ENCODE assay signal across 8 mouse cellular contexts in genomic region chr4:115784769-115785510, GRCm38 (mm10). TPM values are rescaled to one million over a fixed set of nuclear protein-coding genes. Genes with fewer than 3 reads are reported as not detected.
DNase-seq lines count a peak whose midpoint lies in the region; ATAC-seq and TF ChIP-seq lines count a peak whose summit lies in the region.

Gene Atpaf1, plus strand, starts transcription at chr4:115784812.

- H3K27me3 ChIP-seq in C2C12 (ENCODE audit: control insufficient read depth, insufficient read depth, insufficient read length): no peaks in the 10 kb centered on the region
- no peaks in the 10 kb centered on the region for H3K27me3 ChIP-seq in heart, embryonic 10.5 days (ENCODE audit: insufficient read depth, poor library complexity, severe bottlenecking)
- no peaks in the 10 kb centered on the region for H3K27me3 ChIP-seq in kidney, embryonic 15.5 days

- peaks cover 3% of the 10 kb centered on the region; the same call in 1 of the 2 replicates for H3K4me1 ChIP-seq in embryonic fibroblast, embryonic 13.5 days (ENCODE audit: control insufficient read depth, insufficient read depth, low read length)
- peaks cover 24% of the 10 kb centered on the region; the same call in 1 of the 2 replicates for H3K4me1 ChIP-seq in heart, embryonic 10.5 days
- H3K4me1 ChIP-seq in kidney, embryonic 15.5 days: peaks cover 14% of the 10 kb centered on the region

- H3K79me2 ChIP-seq in C2C12 (ENCODE audit: control insufficient read depth, insufficient read depth): no peaks in the 10 kb centered on the region

- TF ChIP-seq CTCF in C2C12 (IDR thresholded peaks at IDR 0.05; ENCODE audit: control insufficient read depth, insufficient read depth, insufficient read length): no peak
- no peak for TF ChIP-seq CTCF in embryonic fibroblast, embryonic 13.5 days (IDR thresholded peaks at IDR 0.05; ENCODE audit: borderline replicate concordance, insufficient read depth, low read length)

- H3K36me3 ChIP-seq in C2C12 (ENCODE audit: control insufficient read depth, insufficient read depth): peaks cover 12% of the 10 kb centered on the region
- peaks cover 15% of the 10 kb centered on the region for H3K36me3 ChIP-seq in heart, embryonic 10.5 days
- H3K36me3 ChIP-seq in kidney, embryonic 15.5 days: peaks cover 26% of the 10 kb centered on the region

- WGBS in heart, embryonic 10.5 days: under 1% methylated on average over 69 of the region's 69 CpGs
- under 1% methylated on average over 69 of the region's 69 CpGs for WGBS in kidney, embryonic 15.5 days

- peak within 1 kb of the TSS; percentile 75 for H3ac ChIP-seq in C2C12 (ENCODE audit: control insufficient read depth, insufficient read length, low read depth)

- H3K4me3 ChIP-seq in C2C12 (ENCODE audit: insufficient read depth, poor library complexity, severe bottlenecking): peak within 1 kb of the TSS; percentile 53
- peak within 1 kb of the TSS; percentile 69 for H3K4me3 ChIP-seq in embryonic fibroblast, embryonic 13.5 days (ENCODE audit: insufficient read depth, low read length)
- H3K4me3 ChIP-seq in heart, embryonic 10.5 days: peak within 1 kb of the TSS; percentile 87
- H3K4me3 ChIP-seq in kidney, embryonic 15.5 days (replicated peaks): peak within 1 kb of the TSS; percentile 83

- TF ChIP-seq POLR2A in embryonic fibroblast, embryonic 13.5 days (IDR thresholded peaks at IDR 0.05; ENCODE audit: low read depth, low read length): peak; percentile 61; the same call in 1 of the 2 replicates

- peak within 1 kb of the TSS; percentile 79 for H3K9ac ChIP-seq in kidney, embryonic 15.5 days

- no peaks in the 10 kb centered on the region for H3K79me3 ChIP-seq in C2C12 (ENCODE audit: low read depth)

- no peak within 1 kb of the TSS for H3K27ac ChIP-seq in embryonic fibroblast, embryonic 13.5 days (ENCODE audit: insufficient read depth, low read length)
- peak within 1 kb of the TSS; percentile 96 for H3K27ac ChIP-seq in heart, embryonic 10.5 days
- peak within 1 kb of the TSS; percentile 72 for H3K27ac ChIP-seq in kidney, embryonic 15.5 days

- peak; percentile 91 for ATAC-seq in kidney, embryonic 15.5 days (replicated peaks; ENCODE audit: low FRiP score)
- peak; percentile 25 for ATAC-seq in monocyte, adult 5-6 weeks (replicated peaks; ENCODE audit: insufficient number of reproducible peaks, low FRiP score, low TSS enrichment, poor library complexity, severe bottlenecking)

- H3K4me2 ChIP-seq in kidney, embryonic 15.5 days: peak within 1 kb of the TSS; percentile 87

- peak; percentile 93 for DNase-seq in brain, adult 2 months (ENCODE audit: low read depth, low spot score)
- peak; percentile 85 for DNase-seq in heart, embryonic 10.5 days (ENCODE audit: low spot score)
- peak; percentile 72 for DNase-seq in liver
- peak; percentile 46 to 53 for DNase-seq in spleen, postnatal 36 days (ENCODE audit: low spot score in 2 of 2)

- H3K9me3 ChIP-seq in heart, embryonic 10.5 days: no peaks in the 10 kb centered on the region
- no peaks in the 10 kb centered on the region for H3K9me3 ChIP-seq in kidney, embryonic 15.5 days (replicated peaks)

TF ChIP-seq in C2C12, 6 proteins besides CTCF, POLR2A, EP300 and RAD21:
- TF ChIP-seq MYOG (IDR thresholded peaks at IDR 0.05; ENCODE audit: control insufficient read depth, extremely low read depth, insufficient read length): no peak
- no peak for TF ChIP-seq USF1 (IDR thresholded peaks at IDR 0.05; ENCODE audit: low read depth)
- no peak for TF ChIP-seq MAX (IDR thresholded peaks at IDR 0.05)
- TF ChIP-seq MYOD1 (IDR thresholded peaks at IDR 0.05; ENCODE audit: control insufficient read depth, insufficient read length, low read depth): no peak
- no peak for TF ChIP-seq FOSL1 (IDR thresholded peaks at IDR 0.05; ENCODE audit: insufficient read depth, low read length, poor library complexity, severe bottlenecking)
- no peak for TF ChIP-seq CEBPB (IDR thresholded peaks at IDR 0.05; ENCODE audit: low read depth)

RNA-seq across cellular contexts. Expression of gene Atpaf1, which starts in this region (rescaled TPM):
- 15.7 TPM for polyA plus RNA-seq in C2C12 (2012; fragmentation: generic; extraction: Trizol)
- 29.2 and 31.5 TPM in 2 replicates for polyA plus RNA-seq in embryonic fibroblast, embryonic 13.5 days (2011; ENCODE audit: insufficient read length, low read depth, missing spikeins)
- polyA plus RNA-seq in heart, embryonic 10.5 days (2016; fragmentation: Nextera tagmentation; extraction: Ambion mirVana): 60.0 and 67.2 TPM in 2 replicates
- 55.2 and 60.7 TPM in 2 replicates for polyA plus RNA-seq in kidney, embryonic 15.5 days (2015; fragmentation: Nextera tagmentation; extraction: Ambion mirVana)
- total RNA-seq in monocyte, adult 5-6 weeks (2017): 3.2 to 9.0 TPM (median 7.3 TPM) in 3 replicates
